Mouse (Mus musculus): ENCODE results near the gene Spint5. TPM values are rescaled to one million over a fixed set of nuclear protein-coding genes. Genes with fewer than 3 reads are reported as not detected.

Spint5 gene
- polyA plus RNA-seq, 1 experiment from 2014 or later, result not detected

- DNase-seq (ENCODE audit: low spot score) (no peak), ATAC-seq (ENCODE audit: insufficient read depth, low FRiP score, low TSS enrichment) (no peak)
- H3K36me3 ChIP-seq (ENCODE audit: control insufficient read depth, insufficient read depth, low read length), result peaks cover 20% of the 10 kb centered on the region
- H3K4me1 ChIP-seq (ENCODE audit: control insufficient read depth, insufficient read depth, low read length), result no peaks in the 10 kb centered on the region
- no peak overlapping the region for H3K9ac ChIP-seq (ENCODE audit: low read length)
- no peak overlapping the region for H3K4me2 ChIP-seq (ENCODE audit: low read depth)
- no peaks in the 10 kb centered on the region for H3K27me3 ChIP-seq (ENCODE audit: control insufficient read depth, insufficient read depth, low read length)
- H3K27ac ChIP-seq (ENCODE audit: low read depth, low read length), result no peak overlapping the region
- WGBS, result 88% methylated on average over 4 of the region's 4 CpGs
- no peaks in the 10 kb centered on the region for H3K9me3 ChIP-seq (ENCODE audit: control insufficient read depth, low read length)
- no peak overlapping the region for H3K4me3 ChIP-seq (ENCODE audit: low read depth, low read length)
These were observed 45.1 kb downstream of the Spint5 start for GRCm38 (mm10) chr2:164760059-164760833.

GRCm38 (mm10) chr2:164761502-164761901 is 46.4 kb downstream of the Spint5 start:
- Histone ChIP-seq H3K4me3 (ENCODE audit: low read depth, low read length) (no peak overlapping the region), H3K36me3 (ENCODE audit: control insufficient read depth, insufficient read depth, low read length) (peaks cover 11% of the 10 kb centered on the region), H3K27ac (ENCODE audit: low read depth, low read length) (no peak overlapping the region), H3K9ac (ENCODE audit: low read length) (no peak overlapping the region), H3K27me3 (ENCODE audit: control insufficient read depth, insufficient read depth, low read length) (no peaks in the 10 kb centered on the region), H3K4me1 (ENCODE audit: control insufficient read depth, insufficient read depth, low read length) (no peaks in the 10 kb centered on the region), H3K4me2 (ENCODE audit: low read depth) (no peak overlapping the region), H3K9me3 (ENCODE audit: control insufficient read depth, low read length) (no peaks in the 10 kb centered on the region)
- 100% methylated on average over 2 of the region's 2 CpGs for WGBS
- DNase-seq (ENCODE audit: low spot score) (no peak), ATAC-seq (ENCODE audit: insufficient read depth, low FRiP score, low TSS enrichment) (no peak)

GRCm38 (mm10) chr2:164761971-164762370 is 46.9 kb downstream of the Spint5 start:
- H3K27ac ChIP-seq (ENCODE audit: low read depth, low read length), result no peak overlapping the region
- no peaks in the 10 kb centered on the region for H3K4me1 ChIP-seq (ENCODE audit: control insufficient read depth, insufficient read depth, low read length)
- no peak overlapping the region for H3K4me3 ChIP-seq (ENCODE audit: low read depth, low read length)
- H3K9ac ChIP-seq (ENCODE audit: low read length), result no peak overlapping the region
- no peak for ATAC-seq (ENCODE audit: insufficient read depth, low FRiP score, low TSS enrichment)
- WGBS, result 98% methylated on average over 4 of the region's 4 CpGs
- H3K9me3 ChIP-seq (ENCODE audit: control insufficient read depth, low read length), result no peaks in the 10 kb centered on the region
- H3K36me3 ChIP-seq (ENCODE audit: control insufficient read depth, insufficient read depth, low read length), result peaks cover 11% of the 10 kb centered on the region
- H3K4me2 ChIP-seq (ENCODE audit: low read depth), result no peak overlapping the region
- no peaks in the 10 kb centered on the region for H3K27me3 ChIP-seq (ENCODE audit: control insufficient read depth, insufficient read depth, low read length)
- no peak for DNase-seq (ENCODE audit: low spot score)

GRCm38 (mm10) chr2:164762593-164762992 is 47.5 kb downstream of the Spint5 start:
- peaks cover 11% of the 10 kb centered on the region for H3K36me3 ChIP-seq (ENCODE audit: control insufficient read depth, insufficient read depth, low read length)
- WGBS, result 91% methylated on average over 7 of the region's 7 CpGs
- H3K27me3 ChIP-seq (ENCODE audit: control insufficient read depth, insufficient read depth, low read length), result no peaks in the 10 kb centered on the region
- H3K4me2 ChIP-seq (ENCODE audit: low read depth), result no peak overlapping the region
- no peaks in the 10 kb centered on the region for H3K9me3 ChIP-seq (ENCODE audit: control insufficient read depth, low read length)
- no peak overlapping the region for H3K27ac ChIP-seq (ENCODE audit: low read depth, low read length)
- no peaks in the 10 kb centered on the region for H3K4me1 ChIP-seq (ENCODE audit: control insufficient read depth, insufficient read depth, low read length)
- H3K4me3 ChIP-seq (ENCODE audit: low read depth, low read length), result no peak overlapping the region
- ATAC-seq (ENCODE audit: insufficient read depth, low FRiP score, low TSS enrichment) (no peak), DNase-seq (ENCODE audit: low spot score) (no peak)
- H3K9ac ChIP-seq (ENCODE audit: low read length), result no peak overlapping the region

GRCm38 (mm10) chr2:164765841-164766240 is 50.7 kb downstream of the Spint5 start:
- Histone ChIP-seq H3K27ac (ENCODE audit: low read depth, low read length) (no peak overlapping the region), H3K27me3 (ENCODE audit: control insufficient read depth, insufficient read depth, low read length) (no peaks in the 10 kb centered on the region), H3K4me3 (ENCODE audit: low read depth, low read length) (no peak overlapping the region), H3K36me3 (ENCODE audit: control insufficient read depth, insufficient read depth, low read length) (peaks cover 8% of the 10 kb centered on the region), H3K9me3 (ENCODE audit: control insufficient read depth, low read length) (no peaks in the 10 kb centered on the region), H3K4me1 (ENCODE audit: control insufficient read depth, insufficient read depth, low read length) (peaks cover 6% of the 10 kb centered on the region), H3K4me2 (ENCODE audit: low read depth) (no peak overlapping the region), H3K9ac (ENCODE audit: low read length) (no peak overlapping the region)
- DNase-seq (ENCODE audit: low spot score) (no peak), ATAC-seq (ENCODE audit: insufficient read depth, low FRiP score, low TSS enrichment) (no peak)
- 87% methylated on average over 3 of the region's 3 CpGs for WGBS

Other genes with a start within 250 kb of the Spint5 start
- gene Trp53tg5, start 241.6 kb upstream of the Spint5 start, polyA plus RNA-seq (2014; fragmentation: Nextera tagmentation; extraction: Ambion mirVana), result not detected in 2 replicates
- 3.5 and 4.5 TPM in 2 replicates for gene Dbndd2, start 229.2 kb upstream of the Spint5 start, polyA plus RNA-seq (2014; fragmentation: Nextera tagmentation; extraction: Ambion mirVana)
- gene Pigt, start 217.8 kb upstream of the Spint5 start, polyA plus RNA-seq (2014; fragmentation: Nextera tagmentation; extraction: Ambion mirVana), result 55.0 and 57.4 TPM in 2 replicates
- gene Wfdc2, start 152.9 kb upstream of the Spint5 start, polyA plus RNA-seq (2014; fragmentation: Nextera tagmentation; extraction: Ambion mirVana), result 8.4 and 13.8 TPM in 2 replicates
- gene Spint3, start 141.8 kb upstream of the Spint5 start, polyA plus RNA-seq (2014; fragmentation: Nextera tagmentation; extraction: Ambion mirVana), result not detected in 2 replicates
- gene Wfdc6a, start 129.9 kb upstream of the Spint5 start, polyA plus RNA-seq (2014; fragmentation: Nextera tagmentation; extraction: Ambion mirVana), result not detected in 2 replicates
- gene Eppin, start 121.7 kb upstream of the Spint5 start, polyA plus RNA-seq (2014; fragmentation: Nextera tagmentation; extraction: Ambion mirVana), result not detected in 2 replicates
- not detected in 2 replicates for gene Wfdc6b, start 101.8 kb upstream of the Spint5 start, polyA plus RNA-seq (2014; fragmentation: Nextera tagmentation; extraction: Ambion mirVana)
- not detected in 2 replicates for gene Wfdc8, start 101.7 kb upstream of the Spint5 start, polyA plus RNA-seq (2014; fragmentation: Nextera tagmentation; extraction: Ambion mirVana)
- not detected in 2 replicates for gene Wfdc16, start 76.5 kb upstream of the Spint5 start, polyA plus RNA-seq (2014; fragmentation: Nextera tagmentation; extraction: Ambion mirVana)
- gene Wfdc10, start 59.3 kb upstream of the Spint5 start, polyA plus RNA-seq (2014; fragmentation: Nextera tagmentation; extraction: Ambion mirVana), result not detected in 2 replicates
- gene Wfdc9, start 58.7 kb upstream of the Spint5 start, polyA plus RNA-seq (2014; fragmentation: Nextera tagmentation; extraction: Ambion mirVana), result not detected in 2 replicates
- gene Wfdc11, start 41.2 kb upstream of the Spint5 start, polyA plus RNA-seq (2014; fragmentation: Nextera tagmentation; extraction: Ambion mirVana), result not detected in 2 replicates
- 0.30 TPM in 1 of 2 replicates, not detected in the other for gene Wfdc13, start 30.2 kb upstream of the Spint5 start, polyA plus RNA-seq (2014; fragmentation: Nextera tagmentation; extraction: Ambion mirVana)
- gene Spint4, start 16.8 kb upstream of the Spint5 start, polyA plus RNA-seq (2014; fragmentation: Nextera tagmentation; extraction: Ambion mirVana), result not detected in 2 replicates
- 0.13 and 1.4 TPM in 2 replicates for gene Wfdc3, start 30.6 kb downstream of the Spint5 start, polyA plus RNA-seq (2014; fragmentation: Nextera tagmentation; extraction: Ambion mirVana)
- gene Dnttip1, start 30.7 kb downstream of the Spint5 start, polyA plus RNA-seq (2014; fragmentation: Nextera tagmentation; extraction: Ambion mirVana), result 67.9 and 77.0 TPM in 2 replicates
- 449 and 453 TPM in 2 replicates for gene Ube2c, start 54.6 kb downstream of the Spint5 start, polyA plus RNA-seq (2014; fragmentation: Nextera tagmentation; extraction: Ambion mirVana)
- 43.2 and 55.4 TPM in 2 replicates for gene Tnnc2, start 64.7 kb downstream of the Spint5 start, polyA plus RNA-seq (2014; fragmentation: Nextera tagmentation; extraction: Ambion mirVana)
- 11.2 and 14.1 TPM in 2 replicates for gene Snx21, start 70.5 kb downstream of the Spint5 start, polyA plus RNA-seq (2014; fragmentation: Nextera tagmentation; extraction: Ambion mirVana)
- gene Acot8, start 89.6 kb downstream of the Spint5 start, polyA plus RNA-seq (2014; fragmentation: Nextera tagmentation; extraction: Ambion mirVana), result 15.1 TPM in 2 replicates
- gene Zswim3, start 89.8 kb downstream of the Spint5 start, polyA plus RNA-seq (2014; fragmentation: Nextera tagmentation; extraction: Ambion mirVana), result 12.9 and 14.0 TPM in 2 replicates
- gene Zswim1, start 107.4 kb downstream of the Spint5 start, polyA plus RNA-seq (2014; fragmentation: Nextera tagmentation; extraction: Ambion mirVana), result 22.9 and 23.2 TPM in 2 replicates
- not detected in 2 replicates for gene Spata25, start 113.2 kb downstream of the Spint5 start, polyA plus RNA-seq (2014; fragmentation: Nextera tagmentation; extraction: Ambion mirVana)
- gene Ctsa, start 117.6 kb downstream of the Spint5 start, polyA plus RNA-seq (2014; fragmentation: Nextera tagmentation; extraction: Ambion mirVana), result 87.9 and 88.6 TPM in 2 replicates
- 3.8 and 4.8 TPM in 2 replicates for gene Neurl2, start 118.2 kb downstream of the Spint5 start, polyA plus RNA-seq (2014; fragmentation: Nextera tagmentation; extraction: Ambion mirVana)
- gene Pltp, start 142.4 kb downstream of the Spint5 start, polyA plus RNA-seq (2014; fragmentation: Nextera tagmentation; extraction: Ambion mirVana), result 58.4 and 58.9 TPM in 2 replicates
- gene Pcif1, start 164.0 kb downstream of the Spint5 start, polyA plus RNA-seq (2014; fragmentation: Nextera tagmentation; extraction: Ambion mirVana), result 68.0 and 76.6 TPM in 2 replicates
- gene Zfp335, start 196.5 kb downstream of the Spint5 start, polyA plus RNA-seq (2014; fragmentation: Nextera tagmentation; extraction: Ambion mirVana), result 13.9 and 15.4 TPM in 2 replicates
- 1.2 and 2.1 TPM in 2 replicates for gene Mmp9, start 225.5 kb downstream of the Spint5 start, polyA plus RNA-seq (2014; fragmentation: Nextera tagmentation; extraction: Ambion mirVana)
- 6.0 and 6.5 TPM in 2 replicates for gene Slc12a5, start 245.5 kb downstream of the Spint5 start, polyA plus RNA-seq (2014; fragmentation: Nextera tagmentation; extraction: Ambion mirVana)